Mouse (Mus musculus) brain, embryonic 14.5 days (tissue): ENCODE measurements around the gene Csf3.

Experiments
- CTCF ChIP-seq: fragments of 200-500 bp; IDR thresholded peaks from 2 replicates; pipeline ENCODE4 v1.5.1; 2012; ENCODE audit warnings: inconsistent platforms, mild to moderate bottlenecking, moderate library complexity, borderline replicate concordance; ENCODE audit not compliant: insufficient read depth, insufficient read length; ENCODE audit errors: extremely low read depth
- POLR2A ChIP-seq: fragments of 200-500 bp; IDR thresholded peaks from 2 replicates; pipeline ENCODE4 v1.6.1; 2012; ENCODE audit warnings: mild to moderate bottlenecking, inconsistent platforms, borderline replicate concordance; ENCODE audit not compliant: poor library complexity, insufficient read depth, insufficient read length, severe bottlenecking; ENCODE audit errors: extremely low read depth

- TF ChIP-seq CTCF (no peak), POLR2A (no peak)
Observed at GRCm38 (mm10) chr11:98695408-98695807, 5.7 kb upstream of the Csf3 start.
